Mouse (Mus musculus) liver, adult (tissue): ENCODE measurements at regions not wholly inside any gene's neighbourhood (a gene's known extent, or its start where the extent isn't known, plus 50 kb on each side); places are given as distances from the start of the nearest gene placed in this dataset.

Source experiments
- GATA4 ChIP-seq: IDR thresholded peaks from 2 replicates; pipeline ENCODE4 v1.6.1; 2014; ENCODE audit warnings: mild to moderate bottlenecking, low read length; ENCODE audit not compliant: insufficient replicate concordance

DNA sequence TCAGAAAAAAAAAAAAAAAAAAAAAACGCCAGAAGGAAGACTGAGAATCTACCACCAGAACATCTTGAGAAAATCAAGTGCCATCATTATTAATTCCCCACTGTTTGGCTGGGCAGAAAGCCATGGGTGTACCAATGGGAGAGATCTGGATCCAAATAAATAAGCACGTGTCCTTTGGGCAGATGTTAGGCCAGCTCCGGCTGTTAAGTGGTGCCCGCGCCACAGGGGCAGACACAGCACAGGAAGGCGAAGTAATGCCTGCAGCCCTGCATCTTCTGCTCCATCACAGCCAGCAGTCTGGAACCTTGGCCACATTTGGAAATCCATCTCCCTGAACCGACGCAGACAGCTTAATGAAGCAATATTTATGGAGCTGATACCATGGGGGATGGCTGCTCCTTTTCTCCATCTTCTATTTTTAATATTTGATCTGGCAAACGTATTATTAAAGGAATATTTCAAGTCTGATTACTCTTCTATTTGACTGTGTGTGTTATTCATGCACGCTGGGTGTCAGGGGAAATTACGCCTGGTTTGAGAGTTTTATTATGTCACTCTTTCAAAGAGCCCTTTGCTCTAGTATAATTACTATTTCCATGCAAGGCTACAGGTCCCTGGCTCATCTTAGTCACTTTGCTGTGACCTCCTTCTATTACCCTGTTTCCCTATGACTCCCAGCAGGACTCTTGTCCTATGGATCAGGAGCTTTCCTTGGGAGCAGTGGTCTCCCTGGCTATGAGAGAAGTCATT is 103.5 kb upstream of the Vstm2b start:
- no peak for TF ChIP-seq GATA4

DNA sequence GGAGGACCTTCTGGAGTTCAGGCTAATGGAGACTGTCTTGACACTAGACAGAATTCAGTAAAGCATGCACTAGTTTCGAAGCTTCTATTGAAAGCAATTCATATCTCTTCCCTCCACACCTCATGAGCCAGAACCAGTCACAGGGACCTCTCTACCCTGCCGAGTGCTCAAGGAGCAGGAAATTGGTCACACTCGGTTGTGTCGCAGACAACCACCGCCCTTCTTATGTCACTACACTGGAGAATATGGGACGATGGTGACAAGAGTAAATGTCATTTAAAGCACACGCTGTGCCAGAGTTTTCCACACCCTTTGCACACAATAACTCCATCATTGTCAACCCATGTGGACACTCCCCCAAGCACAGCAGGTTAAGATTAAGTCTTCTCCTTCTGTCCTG is 98.3 kb upstream of the Vstm2b start:
- no peak for TF ChIP-seq GATA4

DNA sequence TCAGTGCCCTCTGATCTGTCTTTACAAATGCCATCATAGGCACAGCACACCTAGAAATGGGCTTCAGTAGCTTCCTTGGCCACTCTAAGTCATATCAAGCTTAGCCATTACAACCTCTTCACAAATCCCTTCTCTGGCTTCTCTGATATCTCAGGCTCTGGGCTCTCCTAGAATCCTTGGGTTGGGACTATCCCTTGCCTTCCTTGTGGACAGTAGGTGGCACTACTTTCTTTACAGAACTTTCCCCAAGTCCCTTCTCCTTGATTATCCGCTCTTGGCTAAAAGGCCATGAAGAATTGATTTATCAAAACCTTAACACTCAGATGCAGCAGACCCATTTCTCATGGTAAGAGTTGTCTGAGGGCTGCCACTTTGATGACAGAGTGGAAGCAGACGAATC is 96.8 kb upstream of the Vstm2b start:
- TF ChIP-seq GATA4: no peak

DNA sequence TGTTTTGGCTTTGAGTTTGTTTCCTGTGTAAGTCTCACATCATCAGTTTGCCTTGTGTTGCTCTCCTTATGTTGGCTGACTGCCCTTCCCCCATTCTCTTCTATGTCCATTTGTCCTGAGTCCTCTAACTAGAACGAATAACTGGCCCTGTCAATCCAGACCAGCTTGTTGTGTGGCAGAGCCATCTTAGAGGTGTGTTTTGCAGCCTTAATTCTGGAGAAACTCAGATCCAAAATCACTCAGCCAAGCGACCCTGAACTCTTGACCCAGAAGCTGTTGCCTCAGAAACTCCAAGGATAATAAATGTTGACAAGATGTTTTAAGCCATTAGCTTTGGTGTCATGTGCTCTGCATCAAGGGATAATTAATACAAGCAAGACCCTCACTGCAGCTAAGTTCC is 92.9 kb upstream of the Vstm2b start:
- no peak for TF ChIP-seq GATA4

DNA sequence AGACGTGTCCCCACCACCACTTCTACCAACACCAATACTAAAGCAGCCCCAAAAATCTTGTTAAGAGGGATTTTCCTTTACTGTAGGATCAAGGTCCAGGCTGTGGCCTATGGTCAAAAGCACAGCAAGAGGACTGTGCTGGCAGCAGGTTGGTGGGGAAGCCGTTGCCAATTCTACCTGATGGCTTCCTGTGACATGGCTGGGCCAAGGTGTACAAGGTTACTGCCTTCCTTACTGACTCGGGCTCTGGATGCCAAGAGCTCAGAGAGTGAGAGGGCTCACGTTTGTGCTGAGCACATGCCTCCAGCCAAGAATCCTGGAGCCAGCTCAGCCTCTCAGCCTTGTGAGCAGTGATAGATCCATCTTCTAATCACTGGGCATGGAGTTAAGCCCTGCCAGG is 92.3 kb upstream of the Vstm2b start:
- no peak for TF ChIP-seq GATA4

DNA sequence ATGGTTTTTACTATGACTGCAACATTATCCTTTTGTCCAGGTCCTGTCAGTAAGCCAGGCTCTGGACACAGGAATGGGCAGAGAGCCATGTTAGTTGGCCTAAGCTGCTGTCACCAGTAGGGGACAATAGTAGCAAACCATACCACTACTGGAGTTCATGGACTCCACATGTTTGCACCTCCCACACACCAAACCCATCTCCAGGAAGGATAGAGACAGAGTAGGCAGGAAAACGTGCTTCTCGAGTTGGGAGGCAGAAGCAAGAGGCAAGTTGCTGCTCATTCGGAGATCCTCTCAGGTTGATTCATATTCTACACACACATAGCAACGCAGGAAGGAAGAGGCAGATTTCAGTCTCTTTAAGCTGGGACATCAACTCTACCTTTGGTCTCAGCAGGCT is 85.2 kb upstream of the Vstm2b start:
- TF ChIP-seq GATA4: no peak

DNA sequence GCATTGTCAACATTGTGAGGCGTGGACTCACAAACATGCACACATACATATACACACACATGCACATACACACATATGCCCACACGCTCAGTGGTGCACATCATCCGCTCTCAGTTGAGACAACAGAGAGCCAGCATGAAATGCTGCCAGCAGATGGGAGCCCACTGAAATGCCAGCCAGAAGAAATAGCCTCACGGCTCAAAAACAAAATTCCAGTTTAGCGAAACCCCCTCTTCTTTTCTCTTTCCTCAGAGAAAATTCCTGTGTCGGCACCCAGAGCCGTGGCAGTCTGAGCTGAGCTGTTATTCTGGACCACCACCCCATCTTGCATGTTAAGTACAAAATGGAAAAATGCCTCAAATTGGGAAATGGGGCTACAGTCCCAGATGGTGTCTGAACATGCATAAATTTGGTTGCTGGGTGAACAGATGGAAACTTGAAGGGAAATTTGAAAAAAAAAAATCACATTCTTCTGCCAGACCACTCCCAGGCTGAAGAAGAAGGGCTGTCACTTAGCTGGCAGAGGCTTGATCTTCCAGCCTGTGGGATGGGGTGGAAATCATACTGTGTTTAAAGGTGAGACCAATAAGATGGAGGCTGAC is 72.9 kb upstream of the Vstm2b start:
- no peak for TF ChIP-seq GATA4

DNA sequence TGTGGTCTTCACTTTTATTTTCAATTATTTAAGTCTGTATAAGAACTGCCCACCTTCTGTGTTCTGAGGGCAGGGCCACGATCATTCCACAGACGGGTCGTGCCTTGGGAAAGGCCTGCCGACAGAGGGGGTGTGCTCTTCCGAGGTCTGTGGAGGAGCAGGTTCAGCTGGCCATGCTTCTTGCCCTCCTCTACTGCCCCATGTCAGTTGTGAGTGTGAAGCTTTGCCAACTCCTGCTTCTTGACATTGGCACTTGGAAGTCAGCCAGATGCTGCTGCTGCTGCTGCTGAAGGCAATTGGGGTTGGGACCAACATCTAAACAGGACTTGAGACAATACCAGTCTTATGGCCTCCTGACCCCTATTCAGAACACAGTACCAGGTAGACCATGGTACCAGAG is 68.6 kb upstream of the Vstm2b start:
- no peak for TF ChIP-seq GATA4

DNA sequence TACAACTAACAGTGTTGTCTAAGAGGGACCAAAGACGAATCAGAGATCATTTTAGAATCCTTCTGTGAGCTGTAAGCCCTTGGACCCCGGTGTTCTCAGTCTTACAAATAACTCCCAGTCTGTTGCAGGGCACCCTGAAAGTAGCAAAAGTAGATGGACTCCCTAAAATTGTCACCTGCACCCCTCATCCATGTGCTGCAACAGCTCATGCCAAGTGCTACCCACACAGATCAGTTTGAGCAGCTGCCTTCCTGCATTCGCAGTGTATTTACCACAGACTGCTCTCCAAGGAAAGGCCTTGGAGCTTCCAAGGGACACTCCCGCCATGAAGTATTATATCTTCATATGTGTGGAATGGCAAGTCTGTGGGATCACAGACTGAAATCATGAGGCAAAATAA is 66.5 kb upstream of the Vstm2b start:
- TF ChIP-seq GATA4: no peak

DNA sequence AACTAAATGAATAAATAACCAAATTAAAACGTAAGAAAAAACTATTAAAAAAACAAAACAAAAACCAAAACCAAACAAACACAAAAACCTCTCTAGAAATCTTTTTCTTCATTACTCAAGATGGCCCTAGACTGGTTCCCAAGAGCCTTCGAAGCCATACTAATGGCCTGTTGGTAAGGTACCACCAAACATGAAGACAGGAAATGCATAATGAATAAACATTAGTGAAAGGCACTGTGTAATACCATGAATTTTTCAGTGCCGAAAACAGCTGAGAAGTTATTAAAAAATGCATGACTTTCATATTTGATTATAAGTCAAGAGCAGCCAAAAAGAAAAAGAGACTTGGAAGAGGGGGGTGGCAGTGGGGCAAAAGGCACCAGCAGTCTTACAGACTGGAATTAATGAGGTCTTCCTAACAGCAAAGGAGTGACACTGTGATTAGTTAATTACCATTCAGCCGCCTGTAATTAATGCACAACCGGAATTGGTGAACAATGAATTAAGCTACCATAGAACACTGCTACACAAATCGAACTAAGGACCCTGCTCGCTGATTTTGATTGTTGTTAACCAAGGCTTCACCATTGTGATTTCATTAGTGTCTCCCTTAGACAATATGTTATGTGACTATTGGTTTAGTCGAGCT is 55.7 kb upstream of the Vstm2b start:
- no peak for TF ChIP-seq GATA4

DNA sequence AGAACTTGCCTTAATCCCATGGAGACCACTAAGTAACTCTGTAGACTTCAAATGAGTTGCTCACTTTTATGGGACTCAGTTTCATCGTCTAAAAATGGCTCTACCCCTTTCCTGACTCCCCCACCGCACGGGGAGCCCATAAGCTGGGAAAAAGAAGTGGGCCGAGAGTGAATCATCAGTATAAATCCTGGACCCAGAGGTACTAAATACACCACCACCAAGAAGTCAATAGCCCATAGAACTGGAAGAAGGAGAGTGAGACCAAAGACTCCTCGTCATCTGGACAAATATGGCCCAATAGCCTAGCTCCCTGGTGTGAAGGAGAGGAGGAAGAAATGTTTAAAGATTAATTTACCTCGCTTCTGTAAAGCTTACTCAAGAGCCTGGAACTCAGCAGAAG is 51.6 kb upstream of the Vstm2b start:
- TF ChIP-seq GATA4: no peak
